Mouse (Mus musculus) myocyte (in vitro differentiated cells): ENCODE results near the gene Fermt2.

Experiments used
- CEBPB ChIP-seq: IDR thresholded peaks from 2 replicates; pipeline ENCODE4 v1.6.1; 2011; ENCODE audit warnings: mild to moderate bottlenecking, moderate library complexity; ENCODE audit not compliant: poor library complexity, insufficient read depth, severe bottlenecking
- E2F4 ChIP-seq: IDR thresholded peaks from one replicate; pipeline ENCODE4 v1.6.1; 2011; ENCODE audit warnings: mild to moderate bottlenecking, control low read depth, moderate library complexity; ENCODE audit not compliant: insufficient read depth
- MAX ChIP-seq: IDR thresholded peaks from one replicate; pipeline ENCODE4 v1.6.1; 2011; ENCODE audit warnings: low read depth, mild to moderate bottlenecking, control low read depth
- MYOD1 ChIP-seq, 3 experiments: IDR thresholded peaks; one replicate each; pipeline ENCODE4 v1.6.1; 2011; ENCODE audit warnings: control low read depth in 2 of 3, low read depth in 2 of 3, mild to moderate bottlenecking in 2 of 3, moderate library complexity in 1 of 3; ENCODE audit not compliant: insufficient read length in 2 of 3, control insufficient read depth in 1 of 3
- MYOG ChIP-seq, 3 experiments: IDR thresholded peaks; one replicate each; pipeline ENCODE4 v1.6.1; 2011; ENCODE audit warnings: control low read depth in 2 of 3, low read depth in 2 of 3, mild to moderate bottlenecking in 2 of 3; ENCODE audit not compliant: insufficient read length in 2 of 3, control insufficient read depth in 1 of 3, insufficient read depth in 1 of 3
- POLR2A ChIP-seq: IDR thresholded peaks from one replicate; pipeline ENCODE4 v1.6.1; 2011; ENCODE audit warnings: low read depth, mild to moderate bottlenecking, control low read depth, moderate library complexity; ENCODE audit not compliant: insufficient read length
- POLR2AphosphoS2 ChIP-seq: IDR thresholded peaks from one replicate; pipeline ENCODE4 v1.6.1; 2011; ENCODE audit warnings: low read depth, control low read depth; ENCODE audit not compliant: insufficient read length
- REST ChIP-seq: IDR thresholded peaks from one replicate; pipeline ENCODE4 v1.6.1; 2011; ENCODE audit warnings: mild to moderate bottlenecking, control low read depth, moderate library complexity; ENCODE audit not compliant: insufficient read depth, insufficient read length
- SRF ChIP-seq: IDR thresholded peaks from one replicate; pipeline ENCODE4 v1.6.1; 2011; ENCODE audit warnings: low read depth; ENCODE audit not compliant: control insufficient read depth, insufficient read length
- TCF12 ChIP-seq: IDR thresholded peaks from one replicate; pipeline ENCODE4 v1.6.1; 2011; ENCODE audit warnings: mild to moderate bottlenecking, control low read depth; ENCODE audit not compliant: poor library complexity, insufficient read depth, severe bottlenecking
- TCF3 ChIP-seq: IDR thresholded peaks from one replicate; pipeline ENCODE4 v1.6.1; 2011; ENCODE audit warnings: low read depth, control low read depth; ENCODE audit not compliant: insufficient read length
- USF1 ChIP-seq: IDR thresholded peaks from one replicate; pipeline ENCODE4 v1.6.1; 2011; ENCODE audit warnings: low read depth, mild to moderate bottlenecking, control low read depth, moderate library complexity

DNA sequence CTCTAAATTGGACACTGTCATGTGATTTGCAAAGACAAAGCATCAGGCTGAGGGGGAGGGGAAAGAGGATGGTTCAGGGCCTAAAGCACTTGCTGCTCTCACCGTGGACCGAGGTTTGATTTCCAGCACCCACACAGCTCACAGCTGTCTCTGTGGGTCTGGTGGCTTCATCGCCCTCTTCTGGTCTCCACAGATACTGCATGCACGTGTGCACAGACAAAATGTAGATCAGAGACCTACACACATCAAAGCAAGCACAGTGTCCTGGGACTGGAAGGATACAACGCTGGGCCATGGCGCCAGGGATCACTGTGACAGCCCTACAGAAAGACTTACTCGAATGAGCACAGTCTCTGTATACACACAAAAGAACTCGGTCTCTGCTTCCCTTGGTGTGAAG, 60.5 kb downstream of the Fermt2 start:
- TF ChIP-seq POLR2A: no peak
- no peak for TF ChIP-seq TCF12
- no peak for TF ChIP-seq CEBPB
- no peak for TF ChIP-seq POLR2AphosphoS2
- TF ChIP-seq MAX: no peak
- TF ChIP-seq SRF: no peak
- TF ChIP-seq USF1: no peak
- no peak for TF ChIP-seq E2F4
- TF ChIP-seq MYOG (IDR thresholded peaks at IDR 0.05; ENCODE audit: control insufficient read depth in 1 of 3, insufficient read depth in 1 of 3, insufficient read length in 2 of 3, low read depth in 2 of 3): no peak
- TF ChIP-seq MYOD1 (IDR thresholded peaks at IDR 0.05; ENCODE audit: control insufficient read depth in 1 of 3, insufficient read length in 2 of 3, low read depth in 2 of 3): no peak
- no peak for TF ChIP-seq TCF3
- TF ChIP-seq REST: no peak
